Mouse (Mus musculus): ENCODE data around the gene Adamts8. TPM values are rescaled to one million over a fixed set of nuclear protein-coding genes. Genes with fewer than 3 reads are reported as not detected.

Adamts8 gene
- total and polyA plus RNA-seq, 3 experiments = not detected

DNA sequence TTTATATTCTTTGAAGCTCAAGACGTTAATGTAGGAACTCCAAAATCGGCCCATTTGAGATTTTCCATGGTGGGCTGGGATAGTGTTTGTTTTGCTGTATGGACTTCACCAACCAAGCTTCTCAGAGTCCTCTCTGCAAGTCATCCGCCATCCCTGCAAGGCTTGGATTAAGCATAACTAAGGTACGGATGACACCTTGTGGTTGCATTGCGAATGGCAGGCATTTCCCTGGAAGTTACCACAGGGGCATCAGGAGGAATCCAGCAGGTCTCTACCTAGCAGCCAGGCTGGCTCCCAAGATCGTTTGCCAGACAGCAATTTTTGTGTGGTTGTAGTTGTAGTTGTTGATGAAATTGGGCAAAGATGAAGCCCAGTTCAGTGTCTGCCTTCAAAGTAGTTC, 2.0 kb upstream of the Adamts8 start:
- Histone ChIP-seq H3K27me3 (ENCODE audit: control insufficient read depth in 1 of 2, insufficient read depth in 2 of 2, low read length in 2 of 2) (no peaks in the 10 kb centered on the region), H3K4me3 (ENCODE audit: control insufficient read depth in 1 of 2, insufficient read depth in 1 of 2, low read depth in 2 of 2, low read length in 2 of 2) (no peak overlapping the region), H3K4me1 (ENCODE audit: control insufficient read depth in 1 of 2, insufficient read depth in 2 of 2, low read length in 2 of 2) (no peaks in the 10 kb centered on the region), H3K36me3 (ENCODE audit: control insufficient read depth in 1 of 2, insufficient read depth in 2 of 2, low read length in 2 of 2) (no peaks in the 10 kb centered on the region), H3K79me2 (ENCODE audit: control insufficient read depth, insufficient read depth, low read length, poor library complexity) (no peaks in the 10 kb centered on the region), H3K27ac (ENCODE audit: control insufficient read depth, low read depth, low read length) (no peak overlapping the region), H3K9ac (ENCODE audit: control insufficient read depth, low read depth, low read length, poor library complexity, severe bottlenecking) (no peak overlapping the region), H3K9me3 (replicated peaks; ENCODE audit: insufficient read depth, low read length) (no peaks in the 10 kb centered on the region)
- DNase-seq (ENCODE audit: low read depth, low spot score) = peak; percentile 77
- TF ChIP-seq ZMIZ1 (IDR thresholded peaks at IDR 0.05; ENCODE audit: low read depth, low read length) (no peak), JUND (IDR thresholded peaks at IDR 0.05; ENCODE audit: low read depth, low read length) (no peak), GATA1 (IDR thresholded peaks at IDR 0.05; ENCODE audit: low read depth, low read length) (no peak), USF2 (IDR thresholded peaks at IDR 0.05; ENCODE audit: borderline replicate concordance in 1 of 2, insufficient read depth in 1 of 2, low read depth in 1 of 2, low read length in 2 of 2) (no peak), SIN3A (IDR thresholded peaks at IDR 0.05; ENCODE audit: low read length) (no peak), MAZ (IDR thresholded peaks at IDR 0.05; ENCODE audit: low read depth, low read length) (no peak), GABPA (IDR thresholded peaks at IDR 0.05; ENCODE audit: low read depth, low read length) (no peak), POLR2A (IDR thresholded peaks at IDR 0.05; ENCODE audit: control insufficient read depth in 1 of 2, insufficient read depth in 1 of 2, low read depth in 1 of 2, low read length in 2 of 2, poor library complexity in 1 of 2) (no peak), BHLHE40 (IDR thresholded peaks at IDR 0.05; ENCODE audit: borderline replicate concordance, low read depth, low read length) (no peak), TAL1 (IDR thresholded peaks at IDR 0.05; ENCODE audit: low read length) (no peak), E2F4 (IDR thresholded peaks at IDR 0.05; ENCODE audit: borderline replicate concordance, low read depth, low read length) (no peak), MAFK (IDR thresholded peaks at IDR 0.05; ENCODE audit: borderline replicate concordance, low read depth, low read length) (no peak), SMC3 (IDR thresholded peaks at IDR 0.05; ENCODE audit: low read depth, low read length) (peak; percentile 94), ELF1 (IDR thresholded peaks at IDR 0.05; ENCODE audit: low read depth, low read length) (no peak), RAD21 (IDR thresholded peaks at IDR 0.05; ENCODE audit: low read depth, low read length) (peak; percentile 92), POLR2AphosphoS2 (IDR thresholded peaks at IDR 0.05; ENCODE audit: low read length) (no peak), RCOR1 (IDR thresholded peaks at IDR 0.05; ENCODE audit: low read depth, low read length) (no peak), NELFE (IDR thresholded peaks at IDR 0.05; ENCODE audit: low read depth, low read length) (no peak), MYC (IDR thresholded peaks at IDR 0.05; ENCODE audit: low read depth, low read length) (no peak), ZNF384 (IDR thresholded peaks at IDR 0.05; ENCODE audit: low read depth, low read length) (no peak), CTCF (IDR thresholded peaks at IDR 0.05 in 2 of 3, conservative IDR thresholded peaks at IDR 0.05 in 1 of 3; ENCODE audit: control insufficient read depth in 1 of 3, insufficient read depth in 1 of 3, low read depth in 2 of 3, low read length in 3 of 3, poor library complexity in 1 of 3, severe bottlenecking in 1 of 3) (peak; percentile 75 to 97 (median 89)), UBTF (IDR thresholded peaks at IDR 0.05; ENCODE audit: borderline replicate concordance, insufficient read depth, low read depth, low read length) (no peak), USF1 (IDR thresholded peaks at IDR 0.05; ENCODE audit: low read depth, low read length) (no peak), EP300 (IDR thresholded peaks at IDR 0.05; ENCODE audit: low read depth in 1 of 2, low read length in 2 of 2) (no peak), MXI1 (IDR thresholded peaks at IDR 0.05; ENCODE audit: low read depth, low read length) (no peak), ZKSCAN1 (IDR thresholded peaks at IDR 0.05; ENCODE audit: low read depth, low read length) (no peak), TBP (IDR thresholded peaks at IDR 0.05; ENCODE audit: low read depth, low read length) (no peak), ZC3H11A (IDR thresholded peaks at IDR 0.05; ENCODE audit: low read depth, low read length) (peak; percentile 80), TCF12 (IDR thresholded peaks at IDR 0.05; ENCODE audit: low read depth, low read length) (no peak), KAT2A (conservative IDR thresholded peaks at IDR 0.05; ENCODE audit: low read depth, low read length) (no peak), MYB (IDR thresholded peaks at IDR 0.05; ENCODE audit: low read depth, low read length) (no peak), MAX (IDR thresholded peaks at IDR 0.05; ENCODE audit: low read length) (no peak), CHD2 (IDR thresholded peaks at IDR 0.05; ENCODE audit: low read length) (no peak), MEF2A (IDR thresholded peaks at IDR 0.05; ENCODE audit: extremely low read depth, insufficient replicate concordance, low read depth, low read length, poor library complexity, severe bottlenecking) (no peak)
